Mouse (Mus musculus) cerebellum, adult 2 months (tissue): Measurements from ENCODE around the gene Irf6.

Experiments
- CTCF ChIP-seq: fragments of 200-500 bp; IDR thresholded peaks from 2 replicates; pipeline ENCODE4 v1.5.1; 2011; ENCODE audit warnings: low read depth, mild to moderate bottlenecking, control low read depth, low read length, moderate library complexity, borderline replicate concordance; ENCODE audit not compliant: insufficient read depth
- POLR2A ChIP-seq: fragments of 200-500 bp; IDR thresholded peaks from 2 replicates; pipeline ENCODE4 v1.6.1; 2011; ENCODE audit warnings: low read length, control low read depth, borderline replicate concordance; ENCODE audit not compliant: insufficient read depth

DNA sequence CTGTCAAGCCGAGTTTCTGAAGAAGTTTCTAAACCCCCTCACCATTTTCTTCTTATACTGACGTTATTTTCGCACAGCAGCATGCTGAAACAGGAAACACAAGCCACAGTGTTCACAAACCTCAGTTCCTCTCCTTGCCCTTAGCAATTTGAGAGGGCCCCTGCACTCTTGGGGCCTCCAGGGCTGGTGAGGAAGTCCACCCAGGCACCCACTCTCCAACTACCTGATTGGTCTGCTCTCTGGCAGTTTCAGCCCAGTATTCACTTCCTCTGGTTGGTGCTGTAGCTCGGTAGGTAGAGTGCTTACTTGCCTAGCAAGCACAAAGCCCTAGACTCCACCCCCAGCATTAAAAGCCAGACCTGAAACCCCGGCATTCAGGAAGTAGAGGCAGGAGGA is 48.5 kb downstream of the Irf6 start, which contains the start of gene Traf3ip3:
- TF ChIP-seq POLR2A (no peak), CTCF (no peak)
